Mouse (Mus musculus): ENCODE measurements at regions not wholly inside any gene's neighbourhood (a gene's known extent, or its start where the extent isn't known, plus 50 kb on each side); places are given as distances from the start of the nearest gene placed in this dataset.

DNA sequence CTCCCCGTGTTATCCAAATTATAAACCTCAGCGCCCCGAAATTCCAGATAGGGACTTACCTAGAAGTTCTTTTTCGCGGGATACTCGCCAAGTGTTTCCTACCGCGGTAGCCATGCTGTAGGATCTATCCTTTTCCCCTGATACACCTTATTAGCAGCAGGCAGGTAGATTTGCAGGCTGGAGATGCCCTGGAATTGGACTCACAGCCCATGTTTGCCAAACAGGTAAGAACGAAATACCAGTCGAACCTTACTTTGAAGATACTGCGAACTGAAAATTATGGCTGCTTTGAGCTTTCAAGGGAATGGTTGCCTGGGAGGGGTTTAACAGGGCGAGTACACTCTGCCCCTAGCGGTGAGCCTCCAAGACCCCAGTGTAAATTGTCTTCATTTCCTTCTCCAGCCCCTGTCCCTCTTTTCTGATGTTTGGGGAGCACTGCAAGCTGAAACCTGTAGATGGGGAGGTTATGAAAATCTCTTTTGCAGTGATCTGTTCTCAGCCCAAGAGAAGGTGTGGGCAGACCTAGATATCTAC is 149.8 kb upstream of the Agtr2 start:
- no peak for TF ChIP-seq CTCF (IDR thresholded peaks at IDR 0.05; ENCODE audit: low read depth, low read length)
- TF ChIP-seq TAL1 (conservative IDR thresholded peaks at IDR 0.05; ENCODE audit: low read depth, low read length) = no peak
- no peak for TF ChIP-seq GATA1 (IDR thresholded peaks at IDR 0.05; ENCODE audit: borderline replicate concordance, low read length)
- TF ChIP-seq POLR2AphosphoS5 (IDR thresholded peaks at IDR 0.05; ENCODE audit: insufficient replicate concordance, low read depth, low read length) = no peak

Data from G1E (cell line).